Mouse (Mus musculus): Measurements from ENCODE around the gene Bpifa5. TPM values are rescaled to one million over a fixed set of nuclear protein-coding genes. Genes with fewer than 3 reads are reported as not detected.
"Not testable (repeated sequence)": the region's sequence is repeated elsewhere in the genome, so short reads cannot be mapped to it uniquely, and the experiment has no call there.

Gene Bpifa5
- polyA plus RNA-seq (2012; rRNA removed), result not detected in 2 replicates

GRCm38 (mm10) chr2:154162307-154162706 lies at the start of gene Bpifa5:
Gene Bpifa5 (plus strand): TSS chr2:154162607.
- no peak for DNase-seq (ENCODE audit: low spot score)

- DNase-seq (ENCODE audit: low spot score), result no peak
Observed at GRCm38 (mm10) chr2:154117381-154117780, 45.0 kb upstream of the Bpifa5 start.

GRCm38 (mm10) chr2:154130120-154130519 lies 32.3 kb upstream of the Bpifa5 start, which contains the start of gene Bpifa3:
Gene Bpifa3 (plus strand): TSS chr2:154130336.
- DNase-seq (ENCODE audit: low spot score), result no peak

- no peak for DNase-seq (ENCODE audit: low spot score)
Observed at GRCm38 (mm10) chr2:154142580-154142979, 19.8 kb upstream of the Bpifa5 start, which contains the start of gene Bpifa1. Gene Bpifa1 (plus strand): TSS chr2:154142880.

GRCm38 (mm10) chr2:154143735-154144134 lies 18.7 kb upstream of the Bpifa5 start:
- DNase-seq (ENCODE audit: low spot score), result no peak

GRCm38 (mm10) chr2:154147496-154147895 lies 14.9 kb upstream of the Bpifa5 start:
- no peak for DNase-seq (ENCODE audit: low spot score)

- DNase-seq (ENCODE audit: low spot score), result no peak
Observed at GRCm38 (mm10) chr2:154158433-154158832, 4.0 kb upstream of the Bpifa5 start.

GRCm38 (mm10) chr2:154163306-154163705 lies 899 bp downstream of the Bpifa5 start:
- DNase-seq (ENCODE audit: low spot score), result no peak

GRCm38 (mm10) chr2:154169172-154169571 lies 6.8 kb downstream of the Bpifa5 start:
- no peak for DNase-seq (ENCODE audit: low spot score)

GRCm38 (mm10) chr2:154171621-154172020 lies 9.2 kb downstream of the Bpifa5 start:
- DNase-seq (ENCODE audit: low spot score), result no peak

GRCm38 (mm10) chr2:154173313-154173712 lies 10.9 kb downstream of the Bpifa5 start:
- DNase-seq (ENCODE audit: low spot score), result no peak

GRCm38 (mm10) chr2:154181900-154182299 lies 19.5 kb downstream of the Bpifa5 start:
- DNase-seq (ENCODE audit: low spot score), result not testable (repeated sequence)

- not testable (repeated sequence) for DNase-seq (ENCODE audit: low spot score)
Observed at GRCm38 (mm10) chr2:154183061-154183460, 20.7 kb downstream of the Bpifa5 start.

- DNase-seq (ENCODE audit: low spot score), result no peak
Observed at GRCm38 (mm10) chr2:154185319-154185718, 22.9 kb downstream of the Bpifa5 start.

GRCm38 (mm10) chr2:154185748-154186147 lies 23.3 kb downstream of the Bpifa5 start:
- DNase-seq (ENCODE audit: low spot score), result no peak

GRCm38 (mm10) chr2:154187468-154187867 lies 25.1 kb downstream of the Bpifa5 start:
- no peak for DNase-seq (ENCODE audit: low spot score)

GRCm38 (mm10) chr2:154189877-154190434 lies 27.5 kb downstream of the Bpifa5 start:
- no peak for DNase-seq (ENCODE audit: low spot score)

- DNase-seq (ENCODE audit: low spot score), result no peak
Observed at GRCm38 (mm10) chr2:154190546-154191258, 28.3 kb downstream of the Bpifa5 start, which contains the start of gene Bpifb1. Gene Bpifb1 (plus strand): TSS chr2:154190818.

- no peak for DNase-seq (ENCODE audit: low spot score)
Observed at GRCm38 (mm10) chr2:154192141-154192540, 29.7 kb downstream of the Bpifa5 start.

GRCm38 (mm10) chr2:154193071-154193470 lies 30.7 kb downstream of the Bpifa5 start:
- no peak for DNase-seq (ENCODE audit: low spot score)

- no peak for DNase-seq (ENCODE audit: low spot score)
Observed at GRCm38 (mm10) chr2:154193994-154194504, 31.6 kb downstream of the Bpifa5 start.

- DNase-seq (ENCODE audit: low spot score), result no peak
Observed at GRCm38 (mm10) chr2:154197036-154197435, 34.6 kb downstream of the Bpifa5 start.

- no peak for DNase-seq (ENCODE audit: low spot score)
Observed at GRCm38 (mm10) chr2:154204630-154205029, 42.2 kb downstream of the Bpifa5 start.

All from urinary bladder, adult 2 months (tissue).